15 mouse cellular contexts compared by ENCODE assay signal in genomic region chr7:133054486-133054885, GRCm38 (mm10).
DNase-seq lines count a peak whose midpoint lies in the region; ATAC-seq and TF ChIP-seq lines count a peak whose summit lies in the region.
"Had no signal": no experiment of that assay in that cellular context is flagged by ENCODE, and none has a peak within 500 bp of the region (broad histone marks: within the 10 kb centered on the region; RNA-seq: fewer than 3 reads in every experiment).

No protein-coding gene starts in this region.

- no peak for DNase-seq in forebrain, postnatal 0 days
- DNase-seq in kidney, postnatal 0 days (ENCODE audit: low spot score), result no peak
- no peak for DNase-seq in kidney, adult 8-10 months
- no peak for DNase-seq in lung, embryonic 14.5 days
- DNase-seq in lung, postnatal 10 days, result no peak
- DNase-seq in ES-E14 (ENCODE audit: low read depth, low spot score), result no peak
- no peak for DNase-seq in right cerebral cortex, postnatal 25 days
- DNase-seq: cerebellum, adult 11-12 months; gastrocnemius, postnatal 36 days; liver, embryonic 13.5 days had no signal

- H3K9ac ChIP-seq in forebrain, postnatal 0 days, result no peak overlapping the region
- H3K9ac ChIP-seq in forebrain, embryonic 12.5 days, result no peak overlapping the region
- no peak overlapping the region for H3K9ac ChIP-seq in kidney, postnatal 0 days (ENCODE audit: low read depth, low read length)
- no peak overlapping the region for H3K9ac ChIP-seq in lung, embryonic 14.5 days
- no peak overlapping the region for H3K9ac ChIP-seq in ES-E14 (ENCODE audit: insufficient read depth, low read depth, low read length, poor library complexity, severe bottlenecking)
- H3K9ac ChIP-seq: embryonic facial prominence, embryonic 13.5 days; liver, embryonic 13.5 days; neural tube, embryonic 13.5 days had no signal

- peak; percentile 28; the same call in 1 of the 2 replicates for TF ChIP-seq CTCF in forebrain, postnatal 0 days (IDR thresholded peaks at IDR 0.05; ENCODE audit: low read depth)
- peak; percentile 48 for TF ChIP-seq CTCF in kidney, postnatal 0 days (IDR thresholded peaks at IDR 0.05; ENCODE audit: low read depth)
- TF ChIP-seq CTCF in lung, embryonic 14.5 days (IDR thresholded peaks at IDR 0.05; ENCODE audit: low read depth), result 0 out of 2 replicates have a peak, but pooled peaks have one; percentile 18

- H3K27ac ChIP-seq in forebrain, postnatal 0 days (ENCODE audit: low read depth, low read length), result no peak overlapping the region
- H3K27ac ChIP-seq in forebrain, embryonic 12.5 days, result no peak overlapping the region
- no peak overlapping the region for H3K27ac ChIP-seq in kidney, postnatal 0 days
- no peak overlapping the region for H3K27ac ChIP-seq in lung, embryonic 14.5 days (ENCODE audit: low read depth)
- H3K27ac ChIP-seq in ES-E14 (ENCODE audit: insufficient read depth, low read depth, low read length, poor library complexity, severe bottlenecking), result no peak overlapping the region
- H3K27ac ChIP-seq: hindbrain, embryonic 10.5 days; liver, embryonic 13.5 days; neural tube, embryonic 13.5 days had no signal

- no peaks in the 10 kb centered on the region for H3K4me1 ChIP-seq in forebrain, postnatal 0 days (ENCODE audit: insufficient read depth)
- H3K4me1 ChIP-seq in forebrain, embryonic 12.5 days, result peaks cover 16% of the 10 kb centered on the region
- peaks cover 15% of the 10 kb centered on the region for H3K4me1 ChIP-seq in kidney, postnatal 0 days (replicated peaks; ENCODE audit: insufficient read depth, low read length)
- H3K4me1 ChIP-seq in lung, embryonic 14.5 days (ENCODE audit: insufficient read depth), result peaks cover 2% of the 10 kb centered on the region; the same call in 1 of the 2 replicates
- H3K4me1 ChIP-seq in ES-E14 (ENCODE audit: control insufficient read depth in 2 of 2, insufficient read depth in 2 of 2, low read length in 2 of 2, poor library complexity in 1 of 2), result peaks cover 9 to 28% of the 10 kb centered on the region in 2 experiments; a peak in 3 of 4 replicates
- H3K4me1 ChIP-seq: liver, embryonic 13.5 days had no signal

- H3K27me3 ChIP-seq in forebrain, postnatal 0 days (ENCODE audit: insufficient read depth, low read length), result no peaks in the 10 kb centered on the region
- no peaks in the 10 kb centered on the region for H3K27me3 ChIP-seq in forebrain, embryonic 12.5 days
- H3K27me3 ChIP-seq in kidney, postnatal 0 days (ENCODE audit: insufficient read depth, low read length), result no peaks in the 10 kb centered on the region
- H3K27me3 ChIP-seq in lung, embryonic 14.5 days (ENCODE audit: insufficient read depth, low read length), result no peaks in the 10 kb centered on the region
- H3K27me3 ChIP-seq: embryonic facial prominence, embryonic 13.5 days; liver, embryonic 13.5 days; neural tube, embryonic 13.5 days had no signal

- no peak for ATAC-seq in forebrain, postnatal 0 days
- ATAC-seq in forebrain, embryonic 12.5 days (ENCODE audit: low FRiP score), result no peak
- ATAC-seq in kidney, postnatal 0 days (replicated peaks; ENCODE audit: low FRiP score, low read depth), result no peak
- ATAC-seq in lung, embryonic 14.5 days (ENCODE audit: insufficient read depth), result no peak

- no peak overlapping the region for H3K4me2 ChIP-seq in forebrain, postnatal 0 days (ENCODE audit: low read depth)
- H3K4me2 ChIP-seq in forebrain, embryonic 12.5 days, result no peak overlapping the region
- no peak overlapping the region for H3K4me2 ChIP-seq in kidney, postnatal 0 days (ENCODE audit: low read length)
- H3K4me2 ChIP-seq in lung, embryonic 14.5 days, result no peak overlapping the region
- H3K4me2 ChIP-seq: embryonic facial prominence, embryonic 13.5 days; liver, embryonic 13.5 days; neural tube, embryonic 13.5 days had no signal

- no peak overlapping the region for H3K4me3 ChIP-seq in forebrain, postnatal 0 days (ENCODE audit: low read depth, low read length)
- no peak overlapping the region for H3K4me3 ChIP-seq in forebrain, embryonic 12.5 days (replicated peaks)
- no peak overlapping the region for H3K4me3 ChIP-seq in kidney, postnatal 0 days (replicated peaks; ENCODE audit: low read depth, low read length)
- no peak overlapping the region for H3K4me3 ChIP-seq in lung, embryonic 14.5 days (ENCODE audit: low read depth, low read length)
- no peak overlapping the region for H3K4me3 ChIP-seq in ES-E14 (ENCODE audit: insufficient read depth in 1 of 2, low read depth in 1 of 2, low read length in 2 of 2, poor library complexity in 1 of 2, severe bottlenecking in 1 of 2)
- H3K4me3 ChIP-seq: embryonic facial prominence, embryonic 13.5 days; hindbrain, embryonic 10.5 days; liver, embryonic 13.5 days; neural tube, embryonic 13.5 days had no signal

- in situ Hi-C loops in ES-E14 (cut with MboI; ENCODE audit: low sequenced_read_pairs in 2 of 2, unreplicated experiment in 2 of 2), result no loop called here

- peaks cover 3% of the 10 kb centered on the region; the same call in 1 of the 2 replicates for H3K36me3 ChIP-seq in forebrain, postnatal 0 days (ENCODE audit: insufficient read depth)
- peaks cover 30% of the 10 kb centered on the region for H3K36me3 ChIP-seq in forebrain, embryonic 12.5 days (replicated peaks)
- H3K36me3 ChIP-seq in kidney, postnatal 0 days (ENCODE audit: insufficient read depth, low read length), result peaks cover 11% of the 10 kb centered on the region; the same call in 1 of the 2 replicates
- peaks cover 28% of the 10 kb centered on the region for H3K36me3 ChIP-seq in lung, embryonic 14.5 days (ENCODE audit: insufficient read depth)
- H3K36me3 ChIP-seq in ES-E14 (ENCODE audit: control insufficient read depth, insufficient read depth, low read length, poor library complexity, severe bottlenecking), result peaks cover 68% of the 10 kb centered on the region
- H3K36me3 ChIP-seq: liver, embryonic 13.5 days had no signal

- WGBS in forebrain, postnatal 0 days, result 93% methylated on average over 5 of the region's 5 CpGs
- WGBS in forebrain, embryonic 12.5 days, result 94% methylated on average over 5 of the region's 5 CpGs
- WGBS in kidney, postnatal 0 days, result 92% methylated on average over 5 of the region's 5 CpGs
- WGBS in lung, embryonic 14.5 days, result 90% methylated on average over 5 of the region's 5 CpGs

- no peaks in the 10 kb centered on the region for H3K9me3 ChIP-seq in forebrain, postnatal 0 days (ENCODE audit: low read length)
- H3K9me3 ChIP-seq in forebrain, embryonic 12.5 days, result no peaks in the 10 kb centered on the region
- H3K9me3 ChIP-seq in kidney, postnatal 0 days (replicated peaks; ENCODE audit: low read length), result no peaks in the 10 kb centered on the region
- H3K9me3 ChIP-seq in lung, embryonic 14.5 days (ENCODE audit: low read depth, low read length), result no peaks in the 10 kb centered on the region
- H3K9me3 ChIP-seq in ES-E14 (ENCODE audit: control insufficient read depth, insufficient read depth, low read depth, low read length), result no peaks in the 10 kb centered on the region
- H3K9me3 ChIP-seq: embryonic facial prominence, embryonic 13.5 days; G1E; hindbrain, embryonic 10.5 days; liver, embryonic 13.5 days; neural tube, embryonic 13.5 days had no signal

TF ChIP-seq in ES-E14, 5 proteins besides CTCF, POLR2A, EP300 and RAD21:
- TF ChIP-seq ZC3H11A (IDR thresholded peaks at IDR 0.05; ENCODE audit: borderline replicate concordance, low read depth, low read length), result peak; percentile 32; the same call in 1 of the 2 replicates
- no peak for TF ChIP-seq HCFC1 (IDR thresholded peaks at IDR 0.05; ENCODE audit: borderline replicate concordance, insufficient read depth, low read length)
